Mouse (Mus musculus) ES-E14 (cell line): ENCODE data around the gene Borcs6.

Source experiments
- CHD2 ChIP-seq: IDR thresholded peaks from 2 replicates; pipeline ENCODE4 v1.6.1; 2014; ENCODE audit warnings: mild to moderate bottlenecking, low read depth, low read length, inconsistent platforms
- MAFK ChIP-seq: IDR thresholded peaks from 2 replicates; pipeline ENCODE4 v1.6.1; 2014; ENCODE audit warnings: mild to moderate bottlenecking, low read depth, low read length, inconsistent platforms; ENCODE audit not compliant: insufficient read depth
- ZC3H11A ChIP-seq: IDR thresholded peaks from 2 replicates; pipeline ENCODE4 v1.6.1; 2012; ENCODE audit warnings: low read depth, mild to moderate bottlenecking, inconsistent platforms, low read length, borderline replicate concordance

DNA sequence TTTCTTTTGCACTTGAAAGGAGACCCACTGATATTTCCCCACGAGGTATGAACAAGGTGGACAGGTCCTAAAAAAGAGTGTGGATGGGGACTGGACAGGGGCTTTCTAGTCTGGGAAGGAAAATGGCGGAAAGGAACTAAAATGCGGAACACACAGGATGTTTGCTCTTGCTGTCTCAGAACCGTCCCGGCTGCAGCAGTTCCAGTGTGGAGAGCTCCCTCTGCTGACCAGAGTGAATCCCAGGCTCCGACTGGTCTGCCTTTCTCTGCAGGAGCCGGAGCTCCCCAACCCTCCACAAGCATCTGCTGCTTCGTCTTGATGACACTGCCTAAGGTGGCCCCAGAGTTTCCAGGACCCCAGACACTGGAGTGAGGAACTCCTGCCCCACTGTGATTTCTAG, 23.7 kb upstream of the Borcs6 start:
- TF ChIP-seq CHD2 = no peak
- TF ChIP-seq ZC3H11A = no peak
- no peak for TF ChIP-seq MAFK
